Mouse (Mus musculus) hindbrain, embryonic 10.5 days (tissue): ENCODE results near the gene Tmem80. TPM values are rescaled to one million over a fixed set of nuclear protein-coding genes. Genes with fewer than 3 reads are reported as not detected.

Experiments
- DNase-seq: peaks from one replicate; pipeline ENCODE4 v3.0.0-alpha.2; 2017; ENCODE audit warnings: low spot score
- H3K27ac ChIP-seq: fragments of 300-500 bp; sonication (generic); 2 replicates; pipeline ENCODE4 v1.5.1; 2016; ENCODE audit warnings: mild to moderate bottlenecking, moderate library complexity
- H3K27me3 ChIP-seq: fragments of 300-500 bp; sonication (generic); 2 replicates; pipeline ENCODE4 v1.6.1; 2016; ENCODE audit warnings: mild to moderate bottlenecking; ENCODE audit not compliant: poor library complexity, insufficient read depth, severe bottlenecking
- H3K36me3 ChIP-seq: fragments of 300-500 bp; sonication (generic); 2 replicates; pipeline ENCODE4 v1.6.1; 2016; ENCODE audit warnings: mild to moderate bottlenecking, moderate library complexity
- H3K4me1 ChIP-seq: fragments of 300-500 bp; sonication (generic); replicated peaks from 2 replicates; pipeline ENCODE4 v1.6.1; 2016; ENCODE audit warnings: mild to moderate bottlenecking
- H3K4me3 ChIP-seq: fragments of 300-500 bp; sonication (generic); 2 replicates; pipeline ENCODE4 v1.5.1; 2016; ENCODE audit warnings: mild to moderate bottlenecking, moderate library complexity
- H3K9me3 ChIP-seq: fragments of 300-500 bp; sonication (generic); 2 replicates; pipeline ENCODE4 v1.6.1; 2016; ENCODE audit warnings: mild to moderate bottlenecking, moderate library complexity
- WGBS: fragments of 180-500 bp; shearing (Covaris S2); methylation state at CpG from one replicate; pipeline ENCODE4 v1.1.7; 2016; 5-methylcytosine and 5-hydroxymethylcytosine counted together
- polyA plus RNA-seq: library from polyadenylated mRNA; unstranded; fragments of >200 nt; fragmentation: Nextera tagmentation; extraction: Ambion mirVana; gene quantifications from 2 replicates; pipeline ENCODE4 v1.2.1, GENCODE M21; 2016

Gene Tmem80
- polyA plus RNA-seq, 1 experiment from 2014 or later, result 57.8 TPM

GRCm38 (mm10) chr7:141335044-141335579 lies 7.6 kb downstream of the Tmem80 start:
- WGBS, result 81% methylated on average over 2 of the region's 2 CpGs
- Histone ChIP-seq H3K27me3 (peaks cover 28% of the 10 kb centered on the region), H3K4me1 (peaks cover 27% of the 10 kb centered on the region), H3K9me3 (no peaks in the 10 kb centered on the region), H3K36me3 (peaks cover 43% of the 10 kb centered on the region), H3K4me3 (no peak overlapping the region), H3K27ac (no peak overlapping the region)
- no peak for DNase-seq

- no peak overlapping the region for H3K4me3 ChIP-seq
- no peak for DNase-seq
- peaks cover 33% of the 10 kb centered on the region for H3K27me3 ChIP-seq
- H3K4me1 ChIP-seq, result peaks cover 32% of the 10 kb centered on the region
- no peaks in the 10 kb centered on the region for H3K9me3 ChIP-seq
- H3K36me3 ChIP-seq, result peaks cover 43% of the 10 kb centered on the region
- no peak overlapping the region for H3K27ac ChIP-seq
- WGBS, result 91% methylated on average over 4 of the region's 4 CpGs
Observed at GRCm38 (mm10) chr7:141335682-141336081, 8.1 kb downstream of the Tmem80 start.

- Histone ChIP-seq H3K36me3 (peaks cover 43% of the 10 kb centered on the region), H3K27ac (no peak overlapping the region), H3K27me3 (peaks cover 38% of the 10 kb centered on the region), H3K4me3 (no peak overlapping the region), H3K4me1 (peaks cover 32% of the 10 kb centered on the region), H3K9me3 (no peaks in the 10 kb centered on the region)
- DNase-seq, result no peak
- WGBS, result 86% methylated on average over 3 of the region's 3 CpGs
Observed at GRCm38 (mm10) chr7:141336296-141336695, 8.8 kb downstream of the Tmem80 start.

- H3K27me3 ChIP-seq, result peaks cover 45% of the 10 kb centered on the region
- peaks cover 32% of the 10 kb centered on the region for H3K4me1 ChIP-seq
- H3K27ac ChIP-seq, result 0 out of 2 replicates have a peak overlapping the region, but pooled peaks have one; percentile 3
- no peak for DNase-seq
- H3K36me3 ChIP-seq, result peaks cover 34% of the 10 kb centered on the region
- no peak overlapping the region for H3K4me3 ChIP-seq
- WGBS, result 77% methylated on average over 3 of the region's 3 CpGs
- no peaks in the 10 kb centered on the region for H3K9me3 ChIP-seq
Observed at GRCm38 (mm10) chr7:141337716-141338416, 10.3 kb downstream of the Tmem80 start.

- no peaks in the 10 kb centered on the region for H3K9me3 ChIP-seq
- 5% methylated on average over 23 of the region's 23 CpGs for WGBS
- H3K36me3 ChIP-seq, result peaks cover 26% of the 10 kb centered on the region
- peak; percentile 17 for DNase-seq
- peak within 1 kb of the TSS; percentile 40 for H3K4me3 ChIP-seq
- peak within 1 kb of the TSS; percentile 64 for H3K27ac ChIP-seq
- H3K27me3 ChIP-seq, result peaks cover 45% of the 10 kb centered on the region
- peaks cover 32% of the 10 kb centered on the region for H3K4me1 ChIP-seq
Observed at GRCm38 (mm10) chr7:141338576-141339131, 11.1 kb downstream of the Tmem80 start, which contains the start of gene Eps8l2. Gene Eps8l2, plus strand, starts transcription at chr7:141338880.

GRCm38 (mm10) chr7:141339215-141339920 lies 11.8 kb downstream of the Tmem80 start:
- Histone ChIP-seq H3K36me3 (peaks cover 19% of the 10 kb centered on the region), H3K4me1 (peaks cover 32% of the 10 kb centered on the region), H3K9me3 (no peaks in the 10 kb centered on the region), H3K27me3 (peaks cover 45% of the 10 kb centered on the region), H3K4me3 (peak overlapping the region; percentile 40), H3K27ac (peak overlapping the region; percentile 64)
- DNase-seq, result no peak
- WGBS, result 34% methylated on average over 20 of the region's 20 CpGs

GRCm38 (mm10) chr7:141340023-141340422 lies 12.5 kb downstream of the Tmem80 start:
- no peak overlapping the region for H3K27ac ChIP-seq
- H3K36me3 ChIP-seq, result peaks cover 12% of the 10 kb centered on the region
- WGBS, result 82% methylated on average over 7 of the region's 7 CpGs
- peaks cover 45% of the 10 kb centered on the region for H3K27me3 ChIP-seq
- no peaks in the 10 kb centered on the region for H3K9me3 ChIP-seq
- H3K4me1 ChIP-seq, result peaks cover 32% of the 10 kb centered on the region
- no peak overlapping the region for H3K4me3 ChIP-seq
- DNase-seq, result no peak

GRCm38 (mm10) chr7:141340476-141340875 lies 12.9 kb downstream of the Tmem80 start:
- WGBS, result 79% methylated on average over 6 of the region's 6 CpGs
- Histone ChIP-seq H3K9me3 (no peaks in the 10 kb centered on the region), H3K27ac (no peak overlapping the region), H3K27me3 (peaks cover 45% of the 10 kb centered on the region), H3K4me1 (peaks cover 32% of the 10 kb centered on the region), H3K36me3 (peaks cover 9% of the 10 kb centered on the region), H3K4me3 (no peak overlapping the region)
- DNase-seq, result no peak

GRCm38 (mm10) chr7:141341689-141342226 lies 14.2 kb downstream of the Tmem80 start:
- no peaks in the 10 kb centered on the region for H3K36me3 ChIP-seq
- no peaks in the 10 kb centered on the region for H3K9me3 ChIP-seq
- H3K4me1 ChIP-seq, result peaks cover 32% of the 10 kb centered on the region
- 80% methylated on average over 10 of the region's 10 CpGs for WGBS
- H3K27ac ChIP-seq, result no peak overlapping the region
- DNase-seq, result no peak
- H3K27me3 ChIP-seq, result peaks cover 45% of the 10 kb centered on the region
- H3K4me3 ChIP-seq, result no peak overlapping the region

GRCm38 (mm10) chr7:141343230-141343629 lies 15.7 kb downstream of the Tmem80 start:
- Histone ChIP-seq H3K27ac (no peak overlapping the region), H3K4me3 (no peak overlapping the region), H3K36me3 (no peaks in the 10 kb centered on the region), H3K27me3 (peaks cover 36% of the 10 kb centered on the region), H3K9me3 (no peaks in the 10 kb centered on the region), H3K4me1 (peaks cover 22% of the 10 kb centered on the region)
- WGBS, result 50% methylated on average over 2 of the region's 2 CpGs
- no peak for DNase-seq

- no peaks in the 10 kb centered on the region for H3K36me3 ChIP-seq
- no peaks in the 10 kb centered on the region for H3K9me3 ChIP-seq
- no peak overlapping the region for H3K27ac ChIP-seq
- 74% methylated on average over 7 of the region's 7 CpGs for WGBS
- no peak overlapping the region for H3K4me3 ChIP-seq
- H3K4me1 ChIP-seq, result peaks cover 17% of the 10 kb centered on the region
- no peak for DNase-seq
- H3K27me3 ChIP-seq, result peaks cover 32% of the 10 kb centered on the region
Observed at GRCm38 (mm10) chr7:141343696-141344095, 16.2 kb downstream of the Tmem80 start.

- no peaks in the 10 kb centered on the region for H3K36me3 ChIP-seq
- H3K27ac ChIP-seq, result no peak overlapping the region
- no peak for DNase-seq
- no peaks in the 10 kb centered on the region for H3K9me3 ChIP-seq
- WGBS, result 92% methylated on average over 5 of the region's 5 CpGs
- H3K4me1 ChIP-seq, result peaks cover 9% of the 10 kb centered on the region
- no peak overlapping the region for H3K4me3 ChIP-seq
- peaks cover 21% of the 10 kb centered on the region for H3K27me3 ChIP-seq
Observed at GRCm38 (mm10) chr7:141344787-141345186, 17.2 kb downstream of the Tmem80 start.
